Mouse (Mus musculus): ENCODE data around the gene Ifi35. TPM values are rescaled to one million over a fixed set of nuclear protein-coding genes. Genes with fewer than 3 reads are reported as not detected.
A peak's percentile ranks its signal among the peaks of the same experiment; 100 is the strongest.
"Not testable (repeated sequence)": the region's sequence is repeated elsewhere in the genome, so short reads cannot be mapped to it uniquely, and the experiment has no call there.

The Ifi35 gene
- total RNA-seq, 2 experiments from 2014 or later: 6.6 to 7.2 TPM

DNA sequence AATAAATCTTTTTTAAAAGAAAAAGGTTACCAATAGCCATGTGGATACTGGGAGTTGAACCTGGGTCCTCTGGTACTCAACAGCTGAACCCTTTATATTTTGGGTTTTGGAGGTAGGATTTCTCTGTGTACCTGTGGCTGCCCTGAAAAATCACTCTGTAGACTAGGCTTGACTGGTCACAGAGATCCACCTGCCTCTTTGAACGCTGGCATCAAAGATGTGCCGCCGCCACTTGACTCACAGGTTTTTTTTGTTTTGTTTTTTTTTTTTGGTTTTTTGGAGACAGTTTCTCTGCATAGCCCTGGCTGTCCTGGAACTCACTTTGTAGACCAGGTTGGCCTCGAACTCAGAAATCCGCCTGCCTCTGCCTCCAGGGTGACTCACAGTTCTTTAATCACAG lies 421 bp upstream of the Ifi35 start:
- DNase-seq: no peak

DNA sequence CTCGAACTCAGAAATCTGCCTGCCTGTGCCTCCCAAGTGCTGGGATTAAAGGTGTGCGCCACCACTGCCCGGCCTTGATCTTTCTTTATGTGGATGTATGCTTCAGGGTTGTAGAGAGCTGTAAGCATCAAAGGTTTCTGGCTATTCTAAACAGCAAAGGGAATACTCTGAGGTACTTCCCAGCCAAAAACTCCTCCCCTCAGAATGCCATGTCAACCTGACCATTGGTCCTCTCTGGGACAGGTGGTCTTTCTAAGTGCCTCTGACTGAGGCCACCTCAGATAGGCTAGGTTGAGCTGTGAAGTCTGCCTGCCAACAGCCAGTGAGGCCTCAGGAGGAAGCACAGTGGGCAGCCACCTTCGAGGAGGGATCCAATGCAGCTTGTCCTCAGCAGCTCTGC lies 692 bp downstream of the Ifi35 start:
- no peak for DNase-seq

DNA sequence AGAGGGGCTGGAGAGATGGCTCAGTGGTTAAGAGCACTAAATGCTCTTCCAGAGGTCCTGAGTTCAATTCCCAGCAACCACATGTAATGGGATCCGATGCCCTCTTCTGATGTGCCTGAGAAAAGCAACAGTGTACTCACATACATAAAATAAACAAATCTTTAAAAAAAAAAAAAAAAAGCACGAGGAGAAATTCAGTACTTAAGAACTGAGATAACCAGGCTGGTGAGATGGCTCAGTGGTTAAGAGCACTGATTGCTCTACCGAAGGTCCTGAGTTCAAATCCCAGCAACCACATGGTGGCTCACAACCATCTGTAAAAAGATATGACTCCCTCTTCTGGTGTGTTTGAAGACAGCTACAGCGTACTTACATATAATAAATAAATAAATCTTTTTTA lies 1.4 kb downstream of the Ifi35 start:
- not testable (repeated sequence) for DNase-seq

DNA sequence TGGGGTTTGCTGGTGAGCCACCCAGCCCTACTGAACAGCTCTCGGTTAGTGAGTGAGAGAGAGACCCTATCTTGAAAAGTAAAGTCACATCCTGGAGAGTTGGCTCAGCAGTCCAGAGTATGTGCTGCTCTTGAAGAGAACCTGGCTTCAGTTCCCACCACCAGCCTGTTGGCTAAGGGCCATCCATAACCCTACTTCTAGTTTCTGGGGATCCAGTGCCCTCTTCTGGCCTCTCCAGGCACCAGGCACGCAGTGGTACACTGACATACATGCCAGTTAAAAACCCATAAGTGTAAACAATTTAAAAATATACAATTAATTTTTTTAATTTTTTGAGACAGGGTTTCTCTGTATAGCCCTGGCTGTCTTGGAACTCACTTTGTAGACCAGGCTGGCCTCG lies 2.2 kb downstream of the Ifi35 start:
- DNase-seq: no peak

DNA sequence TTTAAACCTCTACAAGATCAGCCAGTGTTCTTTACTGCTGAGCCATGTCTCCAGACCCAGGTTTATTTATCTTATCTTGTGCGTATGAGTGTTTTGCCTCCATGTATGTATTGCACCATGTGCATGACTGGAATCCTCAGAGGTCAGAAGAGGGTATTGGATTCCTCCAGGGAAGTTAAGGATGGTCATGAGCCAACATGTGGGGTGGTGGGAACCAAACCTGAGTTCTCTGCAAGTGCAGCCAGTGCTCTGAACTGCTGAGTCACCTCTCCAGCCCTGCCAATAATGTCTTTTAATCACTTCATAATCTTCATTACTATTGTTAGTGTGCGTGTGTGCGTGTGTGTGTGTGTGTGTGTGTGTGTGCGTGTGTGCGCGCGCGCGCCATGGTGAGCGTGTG lies 3.3 kb downstream of the Ifi35 start:
- no peak for DNase-seq

DNA sequence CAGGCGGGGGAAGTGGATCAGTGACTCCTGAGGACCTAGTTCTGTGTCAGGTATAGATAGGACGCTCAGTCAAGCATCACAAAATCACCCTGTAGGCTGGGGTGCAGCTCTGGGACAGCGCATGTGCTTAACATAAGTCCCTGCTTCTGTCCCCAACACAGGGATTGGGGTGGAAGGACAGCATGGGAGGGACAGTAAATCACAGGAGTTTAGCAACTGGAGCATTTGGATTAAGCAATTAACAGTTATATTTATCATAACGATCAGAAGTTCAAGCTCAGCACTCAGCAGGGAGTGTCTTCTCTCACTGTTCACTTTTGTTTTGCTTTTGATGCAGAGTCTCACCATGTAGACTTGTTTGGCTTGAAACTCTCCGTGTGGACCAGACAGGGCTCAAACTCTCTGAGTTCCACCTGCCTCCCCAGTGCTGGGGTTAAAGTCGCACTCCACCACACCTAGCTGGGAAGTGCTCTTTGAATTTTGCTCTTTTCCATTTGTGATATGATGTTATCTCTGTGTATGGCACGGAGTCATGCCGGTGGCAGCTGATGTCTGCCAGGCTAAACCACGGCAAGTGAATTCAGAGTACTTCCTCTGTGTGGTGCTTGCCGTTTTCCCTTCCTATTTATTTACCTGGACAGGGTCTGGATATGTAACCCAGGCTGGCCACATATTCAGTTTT lies 4.0 kb downstream of the Ifi35 start:
- DNase-seq: no peak

DNA sequence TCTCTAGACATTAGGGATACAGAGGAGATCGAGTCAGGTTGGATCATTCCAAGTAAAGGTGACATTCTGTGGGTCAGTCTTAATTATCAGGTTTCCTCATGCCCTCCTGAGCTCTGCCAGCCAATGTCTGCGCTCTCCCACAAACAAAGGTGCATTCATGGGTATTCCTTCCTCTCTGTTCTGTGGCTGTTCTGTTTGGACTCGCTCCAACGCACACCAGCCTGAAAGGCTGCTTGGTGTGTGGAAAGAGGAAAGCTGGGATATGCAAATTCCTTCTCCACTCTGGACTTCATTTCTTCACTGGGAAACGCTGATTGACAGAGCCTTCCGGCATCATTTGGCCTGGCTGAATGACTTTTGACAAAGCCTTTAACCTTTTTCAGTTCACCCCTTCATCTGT lies 6.5 kb downstream of the Ifi35 start:
- no peak for DNase-seq

DNA sequence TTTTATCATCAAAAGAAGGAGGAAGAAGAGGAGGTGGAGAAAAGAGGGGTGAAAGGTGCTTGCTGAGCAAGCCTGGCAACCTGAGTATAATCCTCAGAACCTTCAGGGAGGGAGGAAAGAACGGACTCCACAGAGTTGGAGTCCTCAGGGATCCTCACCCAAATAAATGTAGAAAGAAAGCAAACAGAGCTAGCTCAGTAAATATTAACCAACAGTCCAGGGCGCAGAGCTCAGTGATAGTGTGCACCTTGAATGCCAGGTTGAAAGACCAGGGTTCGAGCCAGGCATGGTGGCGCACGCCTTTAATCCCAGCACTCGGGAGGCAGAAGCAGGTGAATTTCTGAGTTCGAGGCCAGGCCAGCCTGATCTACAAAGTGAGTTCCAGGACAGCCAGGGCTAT lies 7.4 kb downstream of the Ifi35 start:
- DNase-seq: no peak

DNA sequence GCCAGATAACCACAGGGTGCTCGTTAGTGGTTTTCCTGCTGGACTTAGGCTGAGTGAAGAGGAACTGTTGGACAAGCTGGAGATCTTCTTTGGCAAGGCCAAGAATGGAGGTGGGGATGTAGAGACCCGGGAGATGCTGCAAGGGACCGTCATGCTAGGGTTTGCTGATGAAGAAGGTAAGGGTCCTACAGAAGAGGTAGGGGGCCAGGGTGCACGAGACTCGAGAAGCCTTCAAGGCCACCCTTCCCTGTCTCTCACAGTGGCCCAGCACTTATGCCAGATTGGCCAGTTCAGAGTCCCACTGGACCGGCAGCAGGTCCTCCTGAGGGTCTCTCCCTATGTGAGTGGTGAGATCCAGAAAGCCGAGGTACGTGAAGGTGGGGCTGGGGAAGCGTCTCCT lies 9.4 kb downstream of the Ifi35 start:
- DNase-seq: no peak

DNA sequence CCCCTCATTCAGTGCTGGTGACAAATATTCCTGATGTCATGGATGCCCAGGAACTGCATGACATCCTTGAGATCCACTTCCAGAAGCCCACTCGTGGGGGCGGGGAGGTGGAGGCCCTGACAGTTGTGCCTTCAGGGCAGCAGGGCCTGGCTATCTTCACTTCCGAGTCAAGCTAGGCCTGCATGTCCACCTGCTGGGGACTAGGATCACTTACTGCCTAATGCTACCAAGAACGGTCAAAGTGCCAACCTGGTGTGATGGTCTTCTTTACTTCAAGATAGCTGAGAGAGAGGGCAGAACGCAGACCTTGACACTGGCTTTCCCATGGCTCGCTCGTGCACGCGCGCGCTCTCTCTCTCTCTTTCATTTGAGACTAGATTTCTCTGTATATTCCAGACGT lies 10.0 kb downstream of the Ifi35 start:
- DNase-seq: no peak

DNA sequence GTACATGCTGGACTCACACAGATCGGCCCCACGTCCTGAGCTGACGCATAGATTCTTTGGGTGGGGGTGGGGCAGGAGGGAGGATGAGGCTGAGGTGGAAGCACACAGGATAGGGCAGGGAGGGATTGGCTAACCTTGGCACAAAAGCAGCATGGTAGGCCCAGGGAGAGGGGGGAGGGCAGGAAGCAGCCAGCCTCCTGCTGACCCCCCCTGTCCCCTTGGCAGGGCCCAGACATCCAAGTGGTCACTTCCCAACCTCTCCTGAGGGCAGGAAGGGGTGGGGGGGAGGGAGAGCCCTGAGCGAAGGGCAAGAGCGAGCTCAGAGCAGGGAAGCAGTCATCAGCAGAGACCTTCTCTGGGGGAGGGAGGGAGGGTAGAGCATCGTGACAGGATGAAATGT lies 11.5 kb downstream of the Ifi35 start:
- no peak for DNase-seq

DNA sequence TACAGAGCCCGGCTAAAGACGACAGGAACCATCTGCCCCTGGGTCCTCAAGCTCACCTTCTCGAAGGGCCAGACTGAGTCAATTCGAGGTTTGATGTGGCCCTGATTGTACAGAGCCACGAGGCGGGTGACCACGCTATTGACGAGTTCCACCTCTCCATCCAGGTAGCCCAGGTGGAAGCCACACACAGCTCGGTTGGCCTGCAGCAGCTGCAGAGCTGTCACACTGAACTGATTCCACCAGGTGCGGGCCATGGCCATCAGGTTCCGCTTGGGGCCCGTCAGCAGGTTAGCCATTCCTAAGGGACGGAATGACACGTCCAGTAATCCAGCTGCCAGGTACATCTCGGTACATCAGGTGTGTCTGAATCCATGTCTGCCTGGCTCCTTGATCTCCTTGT lies 12.1 kb downstream of the Ifi35 start:
- no peak for DNase-seq

DNA sequence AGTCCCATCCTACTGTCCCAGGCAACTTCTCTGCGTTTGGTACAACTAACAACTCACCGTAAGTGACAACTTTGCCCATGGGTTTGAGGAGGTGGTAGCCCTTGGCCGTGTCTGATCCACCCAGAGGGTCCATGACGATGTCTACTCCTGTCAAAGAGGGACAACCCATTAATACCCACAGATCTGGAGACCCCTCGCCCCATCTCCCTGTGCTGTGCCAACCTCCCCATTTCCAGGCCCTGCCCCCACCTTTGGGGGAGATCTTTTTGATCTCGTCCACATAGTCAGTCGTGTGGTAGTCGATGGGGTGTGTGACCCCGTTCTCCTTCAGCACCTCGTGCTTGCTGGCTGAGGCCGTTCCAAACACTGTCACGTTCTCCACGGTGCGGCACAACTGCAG lies 13.9 kb downstream of the Ifi35 start:
- DNase-seq: no peak

DNA sequence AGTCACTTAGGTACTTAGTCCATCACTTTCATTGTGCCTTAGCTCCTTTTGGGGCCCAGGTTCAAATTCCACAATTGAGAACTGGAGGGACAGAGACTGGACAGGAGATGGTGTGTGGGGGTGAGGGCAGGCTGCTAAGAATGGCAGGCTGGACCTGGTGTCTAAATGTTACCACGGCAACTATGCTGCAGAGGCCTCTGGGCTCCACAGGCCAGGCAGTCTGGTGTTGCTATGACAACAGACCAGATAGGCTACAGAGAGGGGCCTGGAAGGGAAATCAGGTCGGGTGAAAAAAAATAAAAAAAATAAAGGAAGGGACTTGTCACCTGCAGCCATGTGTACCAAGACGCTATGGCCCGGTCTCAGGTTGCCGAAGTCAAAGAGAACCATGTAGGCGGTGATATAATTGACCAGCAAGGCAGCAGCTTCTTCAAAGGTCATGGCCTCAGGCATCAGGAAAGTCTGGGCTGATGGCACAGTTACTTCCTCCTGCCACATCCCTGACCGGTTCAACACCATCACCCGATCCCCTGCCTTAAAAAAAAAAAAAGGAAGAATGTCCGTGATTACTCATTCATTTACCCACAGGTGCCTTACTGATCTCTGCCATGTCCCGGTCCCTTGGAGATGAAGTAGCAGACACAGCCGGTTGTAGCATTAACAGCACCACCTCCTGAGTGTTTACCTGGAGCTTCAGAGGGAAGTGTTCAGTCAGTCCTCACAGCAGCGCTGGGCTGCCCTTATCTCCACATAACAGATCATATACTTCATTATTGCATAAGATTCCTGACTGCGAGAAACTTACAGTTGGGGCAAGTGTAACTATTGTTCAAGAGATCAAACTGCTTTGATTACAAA lies 14.6 kb downstream of the Ifi35 start:
- no peak for DNase-seq

DNA sequence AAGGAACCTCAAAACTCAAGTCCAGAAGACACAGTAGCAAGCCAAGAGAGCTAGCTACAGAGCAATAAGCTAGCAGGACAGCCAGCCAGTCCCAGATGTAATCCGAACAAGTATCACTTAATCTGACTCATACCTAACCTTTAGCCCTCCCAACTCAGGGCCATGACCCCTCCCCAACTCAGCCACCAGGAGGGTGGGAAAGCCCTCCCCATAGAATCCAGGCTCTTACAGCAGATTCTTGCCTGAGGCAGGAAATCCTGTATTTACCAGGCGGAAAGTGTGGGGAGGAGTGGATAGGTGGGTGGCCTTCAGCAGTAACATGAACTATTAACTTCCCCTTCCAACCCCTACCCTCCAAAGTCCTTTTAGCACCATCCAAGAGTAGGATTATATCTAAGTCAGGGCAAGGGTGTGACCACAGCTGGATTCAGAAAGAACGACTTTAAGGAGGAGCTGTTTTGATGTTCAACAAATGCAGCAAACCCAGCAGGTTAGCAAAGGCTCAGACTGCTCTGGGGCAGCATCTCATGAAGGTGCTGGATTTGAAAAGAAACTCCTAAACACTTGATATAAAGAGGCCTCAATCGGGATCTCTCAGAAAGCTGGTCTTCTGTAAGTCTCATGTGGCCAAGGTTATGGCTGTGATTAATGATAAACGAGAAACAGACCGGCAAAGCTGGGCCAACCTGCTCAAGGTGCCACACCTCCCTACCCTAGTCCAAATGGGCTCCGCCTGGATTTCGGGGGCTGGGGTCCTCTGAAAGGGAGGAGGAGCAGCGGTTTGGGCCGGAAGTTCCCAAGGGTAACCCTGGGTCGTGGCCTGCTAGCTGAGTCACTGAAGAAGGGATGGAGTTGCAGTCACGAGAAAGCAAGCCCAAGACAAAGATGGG lies 16.2 kb downstream of the Ifi35 start, which contains the start of gene Rnd2:
Rnd2 (plus strand) TSS at position 789 of the 890 bp plus-strand sequence.
- no peak for DNase-seq

DNA sequence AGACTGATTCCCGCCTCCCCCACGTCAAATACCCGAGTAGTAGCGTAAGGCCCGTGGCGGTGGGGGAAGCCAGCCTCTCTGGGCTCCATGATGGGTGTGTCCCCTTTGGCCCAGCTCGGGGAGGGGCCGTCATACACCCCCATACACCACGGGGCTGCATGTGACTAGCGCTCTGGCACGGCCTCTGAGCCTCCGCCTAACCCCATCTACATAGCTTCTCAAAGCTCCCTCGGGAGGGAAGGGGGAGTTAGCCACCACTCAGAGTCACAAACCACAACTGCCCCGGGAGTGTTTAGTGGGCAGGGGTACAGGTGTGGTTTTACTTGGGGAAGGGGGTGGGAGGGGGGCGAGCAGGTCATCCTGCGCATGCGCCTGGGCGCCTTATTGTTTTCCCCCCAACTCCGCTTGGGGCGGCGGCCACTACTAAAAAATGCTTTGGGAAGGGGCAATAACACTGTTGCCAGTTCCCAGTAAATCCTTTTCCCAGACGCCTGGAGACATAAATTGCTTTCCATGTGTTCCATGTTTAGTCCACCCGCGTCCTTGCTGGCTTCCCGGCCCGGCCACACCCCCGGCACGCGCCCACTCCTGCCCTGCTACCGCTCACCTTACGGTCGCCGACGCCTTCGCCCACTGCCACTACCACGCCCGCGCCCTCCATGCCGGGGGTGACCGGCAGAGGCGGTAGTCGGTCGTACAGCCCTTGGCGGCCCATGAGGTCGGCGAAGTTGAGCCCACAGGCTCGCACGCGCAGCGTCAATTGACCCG lies 17.1 kb downstream of the Ifi35 start:
- peak; percentile 72 for DNase-seq

DNA sequence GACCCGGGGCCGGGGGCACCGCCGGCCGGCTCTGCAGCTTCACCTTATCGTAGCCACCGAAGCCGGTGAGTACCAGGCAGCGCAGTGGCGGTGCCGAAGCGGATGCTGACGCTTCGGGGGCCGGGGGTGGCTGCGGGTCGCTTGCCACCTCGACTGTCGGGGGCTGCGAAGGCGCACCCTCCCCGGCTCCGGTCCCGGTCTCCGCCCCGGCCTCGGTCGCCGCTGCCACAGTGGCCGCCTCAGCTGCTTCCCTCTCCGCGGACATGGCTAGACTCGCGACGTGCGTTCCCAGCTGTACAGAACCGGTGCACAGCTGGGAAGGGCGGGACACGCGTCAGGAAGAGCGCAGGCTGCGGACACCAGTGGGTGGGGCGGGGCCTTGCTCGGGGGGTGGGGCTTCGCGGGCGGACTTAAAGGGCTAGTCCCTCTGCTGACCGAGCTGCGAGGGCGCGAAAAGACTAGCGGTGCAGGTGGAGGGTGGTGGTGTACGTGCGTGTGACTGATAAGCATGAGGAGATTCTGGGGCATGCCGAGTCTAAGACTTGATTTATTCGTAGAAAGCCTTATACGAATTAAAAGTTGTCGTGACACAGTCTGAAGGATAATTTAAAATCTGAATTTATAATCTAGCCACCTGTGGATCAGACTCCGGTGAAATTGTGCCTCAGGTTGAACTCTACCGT lies 17.8 kb downstream of the Ifi35 start, which contains the start of gene Vat1:
Vat1 (minus strand) TSS at position 362 of the 683 bp plus-strand sequence.
- DNase-seq: peak; percentile 76

DNA sequence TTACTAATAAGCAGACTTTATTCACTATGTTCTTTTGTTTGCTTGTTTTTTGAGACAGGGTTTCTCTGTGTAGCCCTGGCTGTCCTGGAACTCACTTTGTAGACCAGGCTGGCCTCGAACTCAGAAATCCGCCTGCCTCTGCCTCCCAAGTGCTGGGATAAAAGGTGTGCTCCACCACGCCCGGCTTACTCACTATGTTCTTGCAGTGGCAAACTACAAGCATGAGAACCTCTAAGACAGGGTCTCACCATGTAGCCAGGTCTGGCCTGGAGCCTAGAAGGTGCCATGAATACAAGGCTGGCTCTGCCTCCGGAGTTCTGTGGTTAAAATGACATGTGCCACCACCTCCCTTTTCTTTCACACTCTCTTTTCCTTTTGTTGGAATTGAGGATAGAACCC lies 18.3 kb downstream of the Ifi35 start:
- not testable (repeated sequence) for DNase-seq

DNA sequence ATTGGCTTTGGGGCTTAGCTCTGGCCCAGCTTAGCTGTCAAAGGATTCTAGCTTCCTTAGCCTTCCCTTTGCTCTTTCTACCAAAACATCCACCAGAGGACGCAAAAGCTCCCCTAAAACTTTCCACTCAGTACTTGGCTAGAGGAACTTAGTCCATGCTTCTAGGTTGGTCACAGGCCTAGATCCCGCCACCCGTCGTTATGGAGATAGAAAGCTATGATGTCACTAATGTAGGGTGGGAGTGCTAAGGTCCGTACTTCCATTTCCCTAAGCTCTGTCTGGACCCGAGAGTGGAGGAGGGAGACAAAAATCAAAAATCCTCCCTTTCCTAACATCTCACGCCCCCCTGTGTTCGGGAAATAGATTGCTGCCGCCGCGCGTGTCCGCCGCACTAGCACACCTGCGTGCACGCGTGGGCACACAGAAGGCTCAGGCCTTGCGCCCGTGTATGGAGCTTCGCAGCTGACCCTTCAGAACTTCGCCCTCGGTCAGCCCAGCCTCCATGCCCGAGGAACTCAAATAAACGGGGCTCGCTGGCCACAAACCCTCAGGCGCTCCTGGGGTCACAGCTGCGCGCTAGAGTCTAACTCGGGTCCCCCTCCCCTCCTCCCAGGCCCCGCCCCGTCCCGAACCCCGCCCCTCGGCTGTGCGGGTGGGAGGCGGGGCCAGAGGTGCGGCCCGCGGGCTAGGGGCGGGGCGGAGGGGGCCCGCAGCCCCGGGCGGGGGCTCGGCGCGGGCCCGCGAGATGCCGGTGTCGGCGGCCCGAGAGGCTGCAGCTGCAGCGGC lies 19.5 kb downstream of the Ifi35 start:
- peak; percentile 72 for DNase-seq

DNA sequence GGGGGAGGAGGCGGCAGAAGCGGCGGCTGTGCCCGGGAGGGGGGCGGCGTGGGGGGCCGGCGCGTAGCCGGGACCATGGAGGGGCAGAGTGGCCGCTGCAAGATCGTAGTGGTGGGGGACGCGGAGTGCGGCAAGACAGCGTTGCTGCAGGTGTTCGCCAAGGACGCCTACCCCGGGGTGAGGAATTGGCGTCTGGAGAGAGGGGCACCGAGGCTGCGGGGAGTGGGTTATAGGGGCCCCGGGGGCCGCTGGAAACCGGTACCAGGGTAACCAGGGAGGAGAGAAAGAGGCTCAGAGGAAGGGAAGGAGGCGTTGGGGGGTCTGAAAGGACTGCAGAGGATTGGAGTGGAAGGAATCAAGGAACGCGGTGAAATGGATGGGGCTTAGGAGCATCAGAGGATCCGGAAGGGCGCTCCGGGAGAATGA lies 20.1 kb downstream of the Ifi35 start:
- no peak for DNase-seq

All from gastrocnemius, postnatal 10 days (tissue).